Mouse (Mus musculus) erythroblast, embryonic 14.5 days (primary cell): ENCODE data around the gene Bicral.

ENCODE experiments used
- GATA1 ChIP-seq: IDR thresholded peaks from 2 replicates; pipeline ENCODE4 v1.6.1; 2012; ENCODE audit warnings: low read length, inconsistent platforms, mixed read lengths
- TAL1 ChIP-seq: IDR thresholded peaks from 3 replicates; pipeline ENCODE4 v1.6.1; 2012; ENCODE audit warnings: low read length, inconsistent platforms, mixed read lengths

DNA sequence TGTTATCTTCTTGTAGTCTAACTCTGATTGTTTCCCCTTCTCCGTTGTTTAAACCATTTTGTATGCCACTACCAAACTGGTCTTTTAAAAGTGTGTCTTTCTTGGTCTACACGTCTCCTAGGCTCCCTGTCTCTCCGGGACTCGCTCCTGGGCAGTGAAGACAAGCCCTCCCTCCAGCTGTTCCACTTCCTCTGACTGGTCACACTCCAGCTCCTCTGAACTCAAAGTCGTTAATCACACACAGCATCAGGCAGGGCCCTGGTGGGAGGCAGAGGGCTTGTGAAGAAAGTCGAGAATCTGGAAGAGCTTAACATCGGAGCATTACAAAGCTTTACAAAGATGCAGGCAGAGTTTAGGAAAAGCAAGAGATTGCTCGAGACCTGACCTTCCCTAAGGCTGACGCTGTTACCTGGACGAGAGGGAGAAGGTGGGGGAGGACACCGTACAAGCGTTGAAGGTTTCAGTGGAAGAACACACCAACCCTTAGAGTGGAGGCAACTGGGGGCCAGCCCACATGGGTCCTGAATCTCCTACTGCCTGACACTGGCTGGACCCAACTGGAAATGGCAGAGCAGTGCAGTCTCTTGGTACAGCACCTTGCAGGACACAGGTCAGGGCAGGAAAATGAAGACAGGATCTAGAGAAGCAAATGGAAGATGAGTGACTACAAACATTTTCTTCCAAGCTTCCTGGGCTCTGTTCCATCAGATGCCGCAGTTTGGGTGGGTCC is 39.1 kb upstream of the Bicral start:
- TF ChIP-seq TAL1 = no peak
- TF ChIP-seq GATA1 = no peak
